Mouse (Mus musculus) G1E-ER4 (cell line): ENCODE results near the gene Grcc10. TPM values are rescaled to one million over a fixed set of nuclear protein-coding genes. Genes with fewer than 3 reads are reported as not detected.

Experiments
- GATA1 ChIP-seq: IDR thresholded peaks from one replicate; pipeline ENCODE4 v1.8.0; 2012; ENCODE audit warnings: low read length, inconsistent platforms
- polyA plus RNA-seq: library from polyadenylated mRNA; stranded (reverse); fragments of >175 nt; gene quantifications from 2 replicates; pipeline ENCODE4 v1.2.3, GENCODE M21; 2012

The Grcc10 gene
- 18.3 and 24.3 TPM in 2 replicates for polyA plus RNA-seq

DNA sequence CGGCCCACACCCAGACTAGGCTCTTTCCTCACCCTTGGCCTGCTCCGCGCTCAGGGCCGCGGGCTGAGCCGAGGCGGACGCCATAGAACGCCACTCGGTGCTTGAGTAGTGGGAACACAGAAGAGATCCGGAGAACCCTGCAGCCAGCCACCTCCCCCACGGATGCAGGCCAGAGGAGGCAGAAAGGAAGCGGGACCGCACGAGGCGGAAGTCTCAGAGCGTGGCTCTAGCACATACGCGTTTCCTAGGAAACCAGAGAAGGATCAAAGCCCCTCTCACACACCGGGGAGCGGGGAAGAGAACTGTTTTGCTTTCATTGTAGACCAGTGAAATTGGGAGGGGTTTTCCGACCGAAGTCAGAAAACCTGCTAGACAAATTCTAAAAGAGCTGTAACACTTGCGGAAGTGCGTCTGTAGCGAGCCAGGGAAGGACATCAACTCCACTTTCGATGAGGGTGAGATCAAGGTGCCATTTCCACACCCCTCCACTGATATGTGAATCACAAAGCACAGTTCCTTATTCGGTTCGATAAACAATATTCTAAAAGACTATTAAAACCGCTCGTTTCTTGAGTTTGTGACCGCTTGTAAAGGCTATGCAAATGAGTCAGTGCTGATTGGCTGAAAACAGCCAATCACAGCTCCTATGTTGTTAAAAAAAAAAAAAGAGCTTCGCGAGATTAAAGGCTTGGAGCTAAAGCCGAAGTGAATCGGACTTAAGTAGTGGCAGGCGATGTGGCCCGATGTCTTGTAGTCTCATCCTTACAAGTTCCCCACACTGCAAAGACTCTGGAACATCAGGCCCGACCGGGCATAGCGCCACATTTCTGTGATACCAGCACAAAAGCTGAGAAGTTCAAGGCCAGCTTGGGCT lies at the start of gene Grcc10:
TSS of gene Grcc10 (minus strand) at position 487 of the 874 bp plus-strand sequence.
- TF ChIP-seq GATA1, result no peak

DNA sequence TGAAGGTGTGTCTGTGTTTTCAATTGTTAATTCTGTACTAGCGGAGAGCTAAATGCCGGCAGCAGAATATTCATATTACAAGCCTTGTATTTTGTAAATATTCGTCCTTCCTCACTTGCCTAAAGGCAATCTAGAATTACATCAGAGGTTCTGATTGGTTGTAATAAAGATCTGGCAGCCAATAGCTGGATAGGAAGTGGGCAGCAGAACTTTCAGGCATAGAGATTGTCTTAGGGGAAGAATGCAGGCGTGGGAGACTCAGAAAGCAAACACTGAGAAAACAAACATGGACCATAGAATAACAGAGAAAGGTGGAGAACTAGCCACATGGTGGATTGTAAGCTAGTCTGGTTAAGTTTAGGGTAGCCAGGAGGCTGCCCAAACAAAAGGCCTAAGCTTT lies 48.9 kb upstream of the Grcc10 start:
- no peak for TF ChIP-seq GATA1

DNA sequence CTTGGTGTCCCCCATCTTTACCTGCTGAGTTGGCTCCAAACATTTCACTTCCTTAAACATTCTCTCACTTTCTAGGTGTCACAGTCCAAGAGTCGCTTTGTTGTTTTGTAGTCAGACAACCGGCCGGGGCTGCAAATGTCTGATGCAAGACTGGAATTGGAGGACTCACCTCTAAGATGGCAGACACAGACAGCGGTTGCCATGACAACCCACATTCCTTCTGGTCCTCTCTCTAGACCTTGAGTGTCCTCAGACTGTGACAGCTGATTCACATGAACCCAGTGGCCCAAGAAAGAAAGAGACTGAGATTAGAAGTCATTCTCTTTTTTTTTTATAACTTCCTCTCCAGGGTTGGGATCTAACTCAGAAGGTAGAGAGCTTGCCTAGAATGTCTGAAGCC lies 48.3 kb upstream of the Grcc10 start:
- no peak for TF ChIP-seq GATA1

DNA sequence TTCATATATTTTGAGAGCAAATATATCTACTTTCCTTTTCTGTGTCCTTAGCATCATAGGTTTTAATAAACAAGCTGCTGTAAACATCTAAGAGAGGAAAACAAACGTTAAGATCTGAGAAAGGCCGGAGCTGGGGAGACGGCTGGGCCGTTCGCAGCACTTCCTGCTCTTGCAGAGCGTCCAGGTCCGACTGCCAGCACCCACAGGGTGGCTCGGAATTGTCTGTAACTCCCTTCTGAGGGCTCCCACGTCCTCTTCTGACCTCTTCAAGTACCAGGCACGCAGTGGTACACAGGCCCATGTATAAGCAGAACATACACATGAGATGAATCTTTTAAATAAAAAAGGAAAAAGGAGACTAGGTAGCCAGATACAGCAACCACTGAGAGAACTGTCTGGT lies 46.5 kb upstream of the Grcc10 start:
- no peak for TF ChIP-seq GATA1

DNA sequence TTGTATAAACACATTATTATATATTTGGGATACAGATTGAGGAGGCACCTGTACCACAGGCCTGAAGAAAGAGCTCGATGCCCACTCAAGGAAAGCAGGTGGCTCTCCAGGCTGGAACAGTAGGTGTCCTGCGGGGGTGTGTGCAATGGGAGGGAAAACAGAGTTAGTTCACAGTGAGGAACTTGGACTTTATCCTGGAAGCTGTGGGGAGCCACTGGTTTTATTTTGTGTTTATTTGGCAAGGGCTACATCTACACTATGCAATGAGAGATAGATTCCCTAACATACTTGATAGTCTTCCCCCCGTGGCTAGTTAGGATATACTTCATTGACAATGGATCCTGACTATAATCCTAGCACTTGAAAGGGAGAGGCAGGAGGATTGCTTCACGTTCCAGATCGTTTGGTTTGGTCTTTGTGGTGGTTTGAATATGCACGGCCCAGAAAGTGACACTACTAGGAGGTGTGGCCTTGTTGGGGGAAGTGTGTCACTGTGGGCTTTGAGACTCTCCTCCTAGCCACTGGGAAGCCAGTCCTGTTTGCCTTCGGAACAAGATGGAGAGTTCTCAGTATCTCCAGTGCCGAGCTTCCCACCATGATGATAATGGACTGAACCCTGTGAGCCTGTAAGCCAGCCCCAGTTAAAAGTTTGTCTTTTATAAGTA lies 45.7 kb upstream of the Grcc10 start:
- TF ChIP-seq GATA1, result no peak

DNA sequence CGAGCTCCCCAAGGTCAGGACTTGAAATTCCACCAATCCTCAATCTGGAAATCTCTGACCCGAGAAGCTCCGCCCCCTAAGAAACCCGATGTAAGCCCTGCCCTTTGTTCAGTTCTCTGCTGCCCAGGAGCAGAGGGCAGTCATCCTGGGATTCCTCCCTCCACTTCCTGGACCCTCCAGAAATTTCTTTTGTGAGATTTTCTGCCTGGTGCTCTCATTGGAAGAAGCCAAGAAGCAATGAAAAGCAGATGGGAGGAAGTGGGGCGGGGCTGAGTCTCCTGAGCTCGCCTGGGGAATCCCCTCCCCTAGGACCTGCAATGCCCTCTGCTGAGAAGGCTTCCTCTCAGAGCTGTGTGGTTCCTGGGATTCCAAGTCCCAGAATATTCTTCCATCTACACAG lies 41.3 kb upstream of the Grcc10 start:
- TF ChIP-seq GATA1, result no peak

DNA sequence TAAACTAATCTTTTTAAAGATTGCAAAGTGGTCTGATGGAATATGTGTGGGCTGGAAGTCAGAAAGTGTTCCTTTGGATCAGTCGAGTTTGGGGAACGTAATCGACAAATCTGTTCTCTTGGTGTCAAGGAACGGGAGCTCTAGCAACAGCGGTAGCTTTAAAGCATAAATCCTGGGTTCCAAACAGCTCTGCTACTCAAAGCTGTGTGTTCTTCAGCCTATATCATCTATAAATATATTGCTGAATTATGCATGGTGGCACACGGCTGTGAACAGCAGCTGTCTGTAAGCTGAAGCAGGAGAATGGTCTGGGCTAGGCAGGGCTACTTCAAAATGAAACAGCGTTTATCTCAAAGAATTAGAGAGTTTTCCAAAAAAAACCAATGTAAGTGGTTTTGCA lies 39.7 kb upstream of the Grcc10 start:
- TF ChIP-seq GATA1, result no peak

DNA sequence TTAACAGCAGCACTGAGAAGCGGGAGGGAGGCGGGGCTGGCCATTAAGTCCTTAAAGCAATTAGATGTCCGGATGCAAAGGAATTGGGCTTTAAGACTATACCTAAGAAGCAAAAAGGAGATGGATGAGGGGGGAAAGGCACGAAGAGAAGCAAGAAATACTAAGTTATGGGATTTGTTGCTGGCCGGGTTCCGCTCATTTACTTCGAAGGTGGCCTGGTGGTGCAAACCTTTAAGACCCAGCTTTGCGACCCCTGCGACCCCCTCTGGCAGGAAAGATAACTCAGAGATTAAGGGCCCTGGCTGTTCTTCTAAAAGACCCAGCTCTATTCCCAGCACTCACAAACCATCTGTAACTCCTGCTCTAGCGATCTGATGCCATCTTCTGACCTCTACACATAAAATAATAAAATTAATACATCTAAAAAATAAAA lies 38.8 kb upstream of the Grcc10 start:
- no peak for TF ChIP-seq GATA1

DNA sequence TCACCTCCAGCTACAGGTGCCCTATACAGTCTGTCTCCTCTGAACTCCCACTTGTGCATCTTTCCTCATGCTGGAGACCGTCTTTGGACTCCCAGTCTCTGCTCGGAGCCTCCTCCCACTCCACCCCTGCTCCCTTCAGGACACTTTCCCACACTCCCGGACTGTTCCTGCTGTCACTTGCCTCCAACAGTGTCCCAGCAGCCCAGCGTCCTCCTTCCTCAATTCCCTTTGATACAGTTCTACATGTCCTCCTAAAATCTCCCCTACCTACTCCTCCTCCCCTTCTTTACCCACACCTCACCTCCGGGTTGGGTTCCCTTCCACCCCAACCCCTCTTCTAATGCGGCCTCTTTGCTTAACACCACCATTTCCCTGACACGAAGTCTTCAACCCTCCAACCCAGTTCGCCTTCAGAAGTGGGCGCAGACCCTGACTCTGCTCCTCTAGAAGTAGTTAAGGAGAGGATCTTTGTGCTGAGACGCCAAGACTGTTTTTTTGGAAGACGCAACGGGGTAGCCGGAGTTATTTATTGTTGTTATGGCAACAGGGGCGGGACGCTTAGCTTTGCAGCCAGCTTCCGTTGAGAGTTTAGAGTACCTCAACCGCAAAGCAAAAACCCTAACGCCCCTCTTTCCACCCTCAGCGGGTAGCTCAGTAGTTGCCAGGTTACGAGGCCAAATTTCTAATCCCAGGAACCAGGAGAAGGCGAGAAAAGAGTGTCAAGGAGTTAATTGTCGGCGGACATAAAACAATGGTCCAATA lies 38.2 kb upstream of the Grcc10 start, which contains the start of gene Lrrc23:
TSS of gene Lrrc23 (minus strand) at position 506 of the 762 bp plus-strand sequence.
- no peak for TF ChIP-seq GATA1

DNA sequence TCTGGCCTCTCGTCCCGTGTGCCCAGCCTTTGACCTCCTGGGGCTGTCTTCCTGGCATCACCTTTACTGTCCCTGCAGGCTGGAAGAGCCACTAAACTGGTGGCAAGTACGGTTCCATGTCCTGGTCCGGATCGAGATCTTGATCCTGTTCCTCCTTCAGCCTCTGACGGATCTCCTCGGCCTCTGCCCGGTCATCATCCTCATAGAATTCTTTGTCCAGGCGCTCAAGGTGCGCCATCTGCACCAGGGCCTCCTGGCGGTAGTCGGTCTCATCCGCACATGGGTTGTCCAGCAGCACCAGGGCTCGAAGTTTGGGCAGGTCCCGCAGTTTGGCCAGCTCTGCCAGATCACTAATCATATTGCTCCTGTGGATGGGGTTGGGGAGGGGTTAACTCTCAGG lies 29.3 kb upstream of the Grcc10 start:
- TF ChIP-seq GATA1, result no peak

DNA sequence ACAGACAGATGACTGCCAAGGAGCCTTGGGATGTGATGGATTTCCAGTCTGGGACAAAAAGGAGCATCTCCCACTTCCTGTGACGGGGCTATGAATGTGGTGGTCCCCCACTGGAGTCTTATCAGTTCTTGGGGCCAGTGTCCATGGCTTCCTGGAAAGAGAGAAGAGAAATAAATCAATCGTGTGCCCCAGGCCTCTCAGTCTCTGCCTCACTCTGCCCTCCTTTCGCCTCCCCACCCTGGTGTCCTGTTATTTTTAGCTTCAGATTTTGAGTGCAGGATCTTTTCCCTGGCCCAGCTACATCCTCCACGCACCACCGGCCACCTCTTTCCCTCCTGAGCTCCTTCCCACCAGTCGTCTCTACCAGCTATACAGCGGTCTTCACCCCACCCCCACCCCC lies 28.8 kb upstream of the Grcc10 start:
- no peak for TF ChIP-seq GATA1

DNA sequence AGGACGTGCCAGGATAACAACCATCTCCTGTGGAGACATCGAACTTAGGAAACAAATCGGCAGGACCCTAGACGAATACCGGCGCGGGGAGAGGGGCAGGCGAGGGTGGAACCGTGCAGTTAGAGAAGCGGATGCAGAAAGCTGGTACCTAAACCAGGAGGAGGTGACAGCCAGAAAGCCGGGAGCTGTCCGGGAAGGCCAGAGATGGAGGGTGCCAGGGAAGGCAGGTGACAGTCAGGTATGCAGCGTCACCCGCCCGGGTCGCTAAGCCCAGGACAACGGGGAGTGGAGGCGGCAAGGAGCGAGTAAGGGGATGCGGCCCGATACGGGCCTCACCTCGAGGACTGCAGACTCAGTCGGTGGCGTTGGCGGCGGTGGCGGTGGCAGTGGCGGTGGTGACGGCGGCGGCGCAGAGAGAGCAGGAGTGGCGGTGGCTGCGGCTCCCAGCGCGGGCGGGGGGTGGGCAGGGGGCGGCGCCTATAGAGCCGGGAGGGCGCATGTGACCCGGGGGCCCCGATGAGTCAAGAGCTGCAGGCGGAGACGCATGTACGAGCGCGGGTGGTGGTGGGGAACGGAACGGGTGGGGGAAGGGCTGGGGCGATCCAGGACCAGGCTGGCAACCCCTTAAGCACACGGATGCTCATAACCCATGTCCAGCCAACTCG lies 28.1 kb upstream of the Grcc10 start, which contains the start of gene Eno2:
TSS of gene Eno2 (minus strand) at position 573 of the 665 bp plus-strand sequence.
- TF ChIP-seq GATA1, result no peak

DNA sequence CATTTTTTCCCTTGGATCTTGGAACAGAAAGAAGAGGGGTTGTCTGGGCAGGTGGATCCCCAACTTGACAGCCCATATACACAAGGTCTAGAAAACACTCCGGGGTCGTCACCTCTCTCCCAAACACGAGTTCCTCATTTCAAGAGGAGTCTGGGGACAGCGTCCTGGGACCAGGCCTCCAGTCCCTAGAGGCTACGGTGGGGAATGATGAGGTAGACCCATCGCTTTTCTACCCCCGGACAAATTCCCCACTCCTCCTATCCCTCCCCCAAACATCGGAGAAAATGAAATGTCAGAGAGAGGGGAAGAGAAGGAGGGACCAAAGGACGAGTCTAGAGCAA lies 27.5 kb upstream of the Grcc10 start:
- TF ChIP-seq GATA1, result no peak

DNA sequence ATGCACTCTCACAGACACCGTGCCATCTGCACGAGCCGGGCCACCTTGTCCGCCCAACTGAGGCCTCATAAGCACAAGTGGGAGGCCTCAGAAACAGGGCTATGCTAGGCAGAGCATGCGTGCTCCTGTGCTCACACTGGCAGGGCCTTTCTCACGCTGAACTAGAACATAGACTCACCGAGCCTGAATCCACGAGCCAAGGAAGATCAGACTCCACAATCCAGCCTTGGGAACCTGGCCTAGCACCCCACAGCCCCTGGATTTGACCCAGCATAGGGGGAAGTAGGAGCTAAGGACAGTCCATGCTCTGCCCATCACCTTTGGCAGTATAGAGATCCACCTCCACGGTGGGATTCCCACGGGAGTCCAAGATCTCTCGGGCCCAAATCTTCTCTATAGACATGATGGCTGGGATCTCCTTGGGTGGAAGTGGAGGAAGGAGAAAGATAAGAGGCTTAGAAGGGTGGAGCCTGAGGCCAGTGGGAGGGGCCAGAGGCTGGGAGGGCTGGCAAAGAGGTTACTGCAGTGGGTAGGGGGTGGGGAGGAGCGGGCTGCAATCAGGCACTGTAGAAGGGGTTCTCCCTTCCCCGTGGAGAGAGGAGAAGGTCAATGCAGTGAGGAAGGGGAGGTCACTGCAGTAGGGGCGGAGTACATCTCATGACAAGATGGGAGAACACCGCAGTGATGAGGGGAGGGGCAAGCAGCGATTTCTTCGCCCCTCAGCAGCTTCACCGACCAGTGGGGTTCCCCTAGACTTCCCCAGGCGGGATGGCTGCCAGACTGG lies 26.9 kb upstream of the Grcc10 start:
- no peak for TF ChIP-seq GATA1

DNA sequence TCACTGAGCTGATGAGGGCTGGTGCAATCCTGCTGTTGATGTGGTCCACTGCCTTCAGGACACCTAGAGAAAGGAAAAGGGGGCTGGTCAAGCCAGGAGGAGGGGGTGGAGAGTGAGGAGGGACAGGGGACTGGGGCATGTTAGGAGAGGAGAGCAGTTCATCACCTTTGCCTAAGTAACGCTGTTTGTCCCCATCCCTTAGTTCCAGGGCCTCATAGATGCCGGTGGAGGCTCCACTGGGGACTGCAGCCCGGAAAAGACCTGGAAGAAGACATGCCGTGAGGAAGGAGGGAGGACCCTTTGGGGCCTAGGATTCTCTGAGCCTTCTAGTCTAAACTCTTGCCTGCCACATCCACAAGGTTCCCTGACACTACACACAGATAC lies 26.4 kb upstream of the Grcc10 start:
- no peak for TF ChIP-seq GATA1
